Mouse (Mus musculus) layer of hippocampus, postnatal 36 days (tissue): Measurements from ENCODE around the gene Fblim1. TPM values are rescaled to one million over a fixed set of nuclear protein-coding genes. Genes with fewer than 3 reads are reported as not detected.
A peak's percentile ranks its signal among the peaks of the same experiment; 100 is the strongest.
"Not testable (repeated sequence)": the region's sequence is repeated elsewhere in the genome, so short reads cannot be mapped to it uniquely, and the experiment has no call there.

Experiments used
- DNase-seq, 2 experiments: peaks; one replicate each; pipeline ENCODE4 v3.0.0; 2022
- total RNA-seq, 2 experiments: library from RNA; stranded (reverse); gene quantifications; 2 replicates each; pipeline ENCODE4 v1.2.3; 2021

Gene Fblim1
- total RNA-seq, 2 experiments from 2014 or later: 0.50 to 1.0 TPM

DNA sequence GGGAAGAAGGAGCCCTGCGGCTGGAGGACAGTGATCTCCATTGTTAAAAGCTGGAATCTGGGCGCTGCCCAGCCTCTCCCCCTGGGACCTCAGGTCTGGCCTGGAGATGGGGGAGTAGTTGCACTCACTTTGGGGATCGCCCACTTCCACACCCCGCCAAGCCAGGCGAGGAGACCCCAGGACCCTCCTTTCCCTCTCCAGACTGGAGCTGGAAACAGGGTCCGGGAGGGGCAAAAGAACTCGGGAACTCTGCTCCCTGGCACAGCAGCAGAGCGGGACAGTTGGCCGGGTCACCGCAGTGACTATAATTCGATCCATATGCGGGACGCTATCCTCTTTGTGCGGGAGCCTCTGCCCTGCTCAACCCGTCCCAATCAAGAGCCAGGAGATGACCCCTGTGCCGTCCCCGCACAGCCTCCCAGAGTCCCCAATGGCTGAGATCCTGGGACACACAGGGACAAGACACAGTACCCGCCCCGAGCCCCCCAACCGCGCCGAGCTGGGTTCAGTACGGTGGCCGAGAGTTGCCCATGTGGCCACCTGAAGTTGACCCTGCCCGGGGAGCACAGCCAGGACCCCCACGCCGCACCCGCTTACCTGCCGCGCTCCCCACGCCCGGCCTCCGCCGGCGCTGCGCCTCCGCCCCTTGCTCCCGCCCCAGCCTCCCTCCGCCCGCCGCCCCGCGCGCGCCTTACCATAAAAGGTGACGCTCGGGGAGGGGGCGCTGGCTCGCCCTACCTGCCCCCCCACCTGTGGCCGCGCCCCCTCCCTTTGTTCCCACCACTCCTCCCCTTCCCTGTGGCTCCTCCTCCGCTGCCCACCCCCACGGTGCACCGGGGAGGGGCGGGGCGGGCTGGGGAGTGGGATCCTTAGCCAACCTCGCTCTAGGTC, 6.4 kb downstream of the Fblim1 start:
- no peak for DNase-seq

DNA sequence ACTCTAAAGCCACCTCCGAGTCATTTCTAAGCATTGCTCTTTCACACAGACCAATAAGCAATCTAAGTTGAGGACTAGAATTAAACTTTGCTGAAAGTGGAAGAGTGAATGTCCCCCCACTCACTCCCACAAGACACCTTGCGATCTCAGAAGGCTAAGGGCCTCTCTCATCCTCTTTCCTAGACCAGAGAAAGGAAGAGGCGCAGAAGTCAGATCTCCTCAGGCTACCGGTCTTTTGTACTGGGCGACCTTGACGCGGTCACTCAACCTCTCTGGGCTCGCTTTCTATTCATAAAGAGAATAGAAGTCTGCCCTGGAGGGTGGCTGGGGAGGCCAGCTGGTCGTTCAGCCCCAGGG, 7.0 kb downstream of the Fblim1 start:
- no peak for DNase-seq

DNA sequence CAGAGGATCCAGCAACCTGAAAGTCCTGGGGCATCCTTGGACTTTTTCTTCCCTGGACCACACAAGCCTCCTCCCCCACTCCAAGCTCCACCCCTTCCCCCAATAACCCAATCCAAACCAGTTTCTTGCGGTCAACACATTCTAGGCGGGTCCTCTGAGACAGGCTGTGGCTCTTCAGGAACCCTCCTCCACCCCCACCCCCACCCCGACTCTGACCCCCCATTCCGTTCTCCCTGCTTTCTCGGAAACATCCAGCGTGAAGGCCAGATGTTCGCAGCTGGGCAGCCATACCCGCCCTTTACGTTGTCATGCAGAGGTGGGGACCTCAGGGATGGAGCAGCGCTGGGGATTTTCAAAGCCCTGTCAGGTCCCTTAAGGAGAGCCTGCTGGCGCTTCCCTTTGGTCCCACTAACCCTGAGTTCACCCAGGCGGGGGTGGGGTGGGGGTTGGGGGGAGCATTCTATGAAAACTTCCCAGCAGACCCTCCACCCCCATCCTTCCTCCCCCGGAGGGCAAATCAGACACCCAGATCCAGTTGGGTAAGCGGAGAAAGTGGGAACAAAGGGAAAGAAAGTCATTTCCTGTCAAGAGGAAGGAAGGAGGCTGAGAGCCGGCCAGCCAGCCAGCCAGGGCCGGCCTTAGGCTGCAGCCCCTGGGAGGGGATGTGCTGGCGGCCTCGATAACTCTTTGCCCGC, 7.5 kb downstream of the Fblim1 start:
- no peak for DNase-seq

DNA sequence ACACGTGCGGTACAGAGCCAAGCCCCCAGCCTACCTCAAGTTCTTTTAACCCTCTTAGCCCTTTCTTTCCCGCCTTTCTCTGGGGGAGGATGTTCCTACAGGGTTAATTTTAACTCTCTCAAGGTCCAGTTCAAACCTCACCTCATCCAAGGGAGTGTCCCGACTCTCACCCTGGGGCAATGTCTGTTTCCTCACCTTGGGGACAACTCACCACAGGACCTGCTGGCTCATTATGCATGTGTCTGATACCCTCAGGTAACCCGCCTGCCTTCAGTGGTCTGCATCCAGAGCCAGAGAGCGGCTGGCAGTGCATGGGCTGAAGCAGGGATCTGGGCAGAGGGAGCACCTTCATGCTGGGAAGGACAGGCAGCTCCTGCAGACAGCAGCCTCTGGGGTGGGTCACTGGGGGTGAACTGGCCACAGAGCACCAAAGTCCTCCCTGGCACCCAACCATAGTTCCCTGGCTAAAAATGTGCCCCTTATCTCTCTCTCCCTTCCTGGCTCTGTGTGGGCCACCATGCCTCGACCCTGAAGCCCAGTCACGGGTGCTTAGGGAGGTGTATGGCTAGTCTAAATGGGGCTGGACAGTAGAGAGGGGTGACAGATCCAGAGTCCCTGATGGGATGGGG, 9.1 kb downstream of the Fblim1 start:
- DNase-seq: no peak

DNA sequence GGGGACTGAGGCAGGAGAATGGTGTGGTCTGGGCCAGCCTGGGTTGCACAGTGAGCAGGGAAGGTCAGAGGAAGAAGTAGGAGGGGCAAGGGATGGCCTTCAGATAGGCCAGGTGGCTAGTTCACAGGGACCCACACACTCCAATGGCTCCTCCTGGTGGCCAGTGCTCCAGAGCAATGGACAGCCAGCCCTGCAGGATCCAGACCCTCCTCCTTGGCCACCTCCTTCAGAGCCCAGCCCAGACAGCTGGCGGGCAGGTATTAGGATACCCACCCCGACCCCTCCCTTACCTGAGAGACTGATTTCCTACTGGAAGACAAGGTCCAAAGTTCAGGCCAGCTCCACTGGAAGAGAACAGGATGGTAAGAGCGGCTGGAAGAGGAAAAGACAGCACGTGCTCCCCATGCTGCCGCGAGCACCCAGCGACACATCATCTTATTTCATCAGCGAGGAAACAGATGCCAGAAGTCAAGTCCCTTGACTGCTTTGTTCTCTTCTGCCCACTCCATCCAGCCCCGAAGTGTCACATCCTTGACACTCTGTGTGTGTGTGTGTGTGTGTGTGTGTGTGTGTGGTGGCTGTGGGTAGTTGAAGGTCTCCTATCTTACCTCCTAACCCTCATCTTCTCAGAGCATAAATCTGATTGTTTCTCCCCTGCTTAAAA, 10.2 kb downstream of the Fblim1 start:
- DNase-seq: no peak

DNA sequence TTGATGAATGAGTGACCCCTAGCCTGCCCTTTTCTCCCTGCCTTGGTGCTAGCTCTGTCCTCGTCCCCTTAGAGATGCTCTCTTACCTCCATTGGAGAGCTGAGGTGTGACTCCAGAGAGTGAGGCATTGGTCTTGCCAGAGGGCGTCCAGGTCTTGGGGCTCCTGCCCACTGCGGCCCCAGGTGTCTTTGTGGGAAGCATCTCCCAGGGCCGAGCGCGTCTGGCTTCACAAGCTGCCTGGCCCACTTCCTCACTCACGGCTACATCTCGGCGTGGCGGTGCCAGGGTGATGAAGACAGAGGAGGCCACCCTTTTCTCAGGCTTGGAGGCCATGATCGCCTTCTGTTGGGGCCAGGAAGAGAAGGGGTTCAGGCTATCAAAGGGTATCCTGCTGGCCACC, 10.8 kb downstream of the Fblim1 start:
- no peak for DNase-seq

DNA sequence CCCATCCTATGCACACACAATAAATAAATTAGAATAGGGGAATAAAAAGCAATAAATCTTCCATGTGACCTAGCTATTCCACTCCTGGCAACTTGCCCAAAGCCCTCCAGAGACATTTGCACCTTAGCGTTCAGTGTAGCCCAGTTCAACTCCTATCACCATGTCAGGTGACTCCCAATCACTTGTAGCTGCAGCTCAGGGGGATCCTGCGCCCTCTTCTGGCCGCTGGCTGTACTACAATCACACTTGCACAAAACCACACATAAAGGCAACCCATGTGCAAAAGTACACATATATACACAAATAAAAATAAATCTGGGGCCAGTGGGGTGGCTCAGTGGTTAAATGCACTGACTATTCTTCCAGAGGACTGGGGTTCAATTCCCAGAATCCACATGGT, 14.3 kb downstream of the Fblim1 start:
- DNase-seq: no peak

DNA sequence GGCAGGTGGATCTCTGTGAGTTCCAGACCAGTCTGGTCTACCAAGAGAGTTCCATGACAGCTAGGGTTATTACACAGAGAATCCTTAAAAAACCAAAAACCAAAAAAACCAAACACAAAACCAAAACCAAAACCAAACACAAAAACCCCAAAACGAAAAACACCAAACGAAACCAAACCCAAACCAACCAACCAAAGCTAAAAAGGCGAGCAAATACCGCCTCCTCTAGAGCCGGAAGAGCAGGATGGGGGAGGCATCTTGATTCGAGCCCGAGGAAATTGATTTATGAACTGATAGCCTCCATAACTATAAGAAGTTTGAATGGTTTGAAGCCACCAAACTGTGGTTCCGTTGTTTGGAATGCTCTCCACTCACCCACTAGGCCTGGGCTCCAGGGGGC, 22.0 kb downstream of the Fblim1 start:
- no peak for DNase-seq

DNA sequence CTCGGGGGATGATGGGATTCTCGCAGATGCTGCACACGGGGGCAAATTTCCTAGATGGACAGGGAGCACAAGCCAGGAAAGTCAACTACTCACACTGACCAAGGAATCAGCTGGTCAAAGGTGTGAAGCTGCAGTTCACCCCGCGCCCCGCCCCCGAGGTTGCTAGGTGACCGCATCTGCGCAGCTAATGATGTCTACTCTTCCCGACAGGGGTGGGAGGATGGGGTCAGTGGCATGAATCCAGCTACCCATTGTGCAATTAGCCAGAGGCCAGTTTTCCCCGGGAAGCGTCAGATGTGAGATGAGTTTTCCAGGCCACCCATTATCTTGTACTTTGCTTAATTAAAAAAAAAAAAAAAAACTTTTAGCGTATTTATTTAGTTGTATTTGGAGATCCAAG, 24.8 kb downstream of the Fblim1 start:
- no peak for DNase-seq

DNA sequence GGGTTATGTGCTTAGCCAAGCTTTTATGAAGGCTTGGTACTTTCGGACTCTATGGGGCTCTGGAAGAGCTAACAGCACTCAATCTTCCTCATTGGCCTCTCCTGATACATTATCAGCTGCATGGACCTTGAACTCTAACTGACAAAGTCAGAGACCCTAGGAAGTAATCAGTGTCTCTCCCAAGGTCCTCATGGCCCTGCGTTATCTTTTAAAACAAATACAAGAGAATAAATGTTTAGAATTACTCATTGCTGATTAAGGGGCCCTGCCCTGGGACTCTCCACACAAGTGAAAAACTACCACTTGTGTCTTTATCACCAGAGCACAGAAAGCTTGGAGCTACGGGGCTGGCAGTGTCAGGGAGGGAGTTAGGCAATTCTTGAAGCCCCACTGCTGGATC, 27.1 kb downstream of the Fblim1 start:
- DNase-seq: no peak

DNA sequence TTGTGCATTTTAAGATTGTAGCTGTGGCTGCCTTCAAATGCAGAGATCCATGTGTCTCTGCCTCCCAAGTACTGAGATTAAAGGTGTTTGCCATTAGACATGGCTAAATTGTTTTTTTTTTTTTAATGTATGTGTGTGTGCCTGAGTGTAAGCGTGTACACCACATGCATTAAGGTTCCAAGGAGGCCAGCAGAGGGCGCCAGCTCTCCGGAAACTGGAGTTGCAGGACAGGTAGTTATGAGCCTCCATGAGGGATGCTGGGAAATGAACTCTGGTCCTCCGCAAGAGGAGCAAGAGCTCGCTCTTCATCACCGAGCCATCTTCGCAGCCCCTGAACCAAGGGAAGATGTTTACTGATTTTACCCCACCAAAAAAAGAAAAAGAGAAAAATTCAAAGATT, 29.0 kb downstream of the Fblim1 start:
- DNase-seq: no peak

DNA sequence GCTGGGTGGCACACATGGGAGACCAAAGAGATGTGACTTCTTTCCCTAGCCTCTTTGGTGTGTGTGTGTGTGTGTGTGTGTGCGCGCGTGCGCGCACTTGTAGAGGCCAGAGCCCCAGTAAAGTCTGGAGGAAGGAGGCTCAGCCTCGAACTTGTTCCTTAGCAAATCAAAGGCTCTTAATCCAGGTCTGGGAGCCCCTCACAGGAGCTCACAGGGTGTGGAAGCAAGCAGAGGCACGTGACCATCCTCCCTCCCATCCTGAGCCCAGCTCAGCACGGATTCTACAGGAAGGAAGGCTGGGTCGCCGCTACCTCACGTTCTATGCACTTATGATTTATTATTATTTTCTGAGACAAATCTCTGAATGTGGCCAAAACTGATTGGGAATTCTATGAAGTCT, 29.5 kb downstream of the Fblim1 start:
- DNase-seq: no peak

DNA sequence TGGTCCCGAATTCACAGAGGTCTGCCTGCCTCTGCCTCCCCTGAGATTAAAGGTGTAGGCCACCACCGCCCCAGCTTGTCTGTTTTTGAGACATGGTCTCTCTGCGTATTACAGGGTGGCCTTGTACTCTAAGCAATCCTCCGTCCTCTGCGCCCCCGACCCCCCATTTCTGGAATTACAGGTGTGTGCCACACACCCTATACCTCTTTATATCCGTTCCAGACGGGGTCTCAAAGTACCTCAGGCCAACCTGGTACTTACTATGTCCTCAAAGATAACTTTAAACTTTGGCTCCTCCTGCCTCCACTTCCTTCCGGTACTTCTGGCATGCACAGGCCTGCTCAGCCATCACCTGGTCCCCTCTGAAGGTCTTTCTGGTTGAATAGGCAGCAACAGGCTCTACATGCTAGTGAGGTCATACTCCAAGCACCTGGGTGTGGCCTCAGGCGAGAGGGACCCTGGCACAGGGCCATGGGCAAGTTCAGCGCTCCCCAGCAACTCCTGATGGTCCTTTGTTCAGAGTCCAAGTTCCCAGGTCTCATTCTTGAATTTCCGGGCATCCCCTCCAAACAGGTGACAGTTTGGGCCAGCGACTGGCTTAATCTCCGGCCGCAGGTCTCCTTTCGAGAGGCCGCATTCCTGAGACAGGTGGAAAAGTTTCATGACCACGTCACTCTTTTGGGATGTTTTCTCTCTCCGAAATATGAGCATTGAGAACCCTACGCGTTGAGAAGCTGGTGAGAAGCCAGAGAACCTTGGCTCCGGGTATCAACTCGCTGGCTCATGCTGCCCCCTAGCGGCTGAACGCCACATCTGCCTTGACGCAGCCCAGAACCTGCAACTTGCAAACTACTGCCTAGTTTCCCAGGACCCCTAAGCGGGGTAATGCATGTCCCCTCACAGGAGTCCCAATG, 30.9 kb downstream of the Fblim1 start:
- peak; percentile 76 to 81 for DNase-seq

DNA sequence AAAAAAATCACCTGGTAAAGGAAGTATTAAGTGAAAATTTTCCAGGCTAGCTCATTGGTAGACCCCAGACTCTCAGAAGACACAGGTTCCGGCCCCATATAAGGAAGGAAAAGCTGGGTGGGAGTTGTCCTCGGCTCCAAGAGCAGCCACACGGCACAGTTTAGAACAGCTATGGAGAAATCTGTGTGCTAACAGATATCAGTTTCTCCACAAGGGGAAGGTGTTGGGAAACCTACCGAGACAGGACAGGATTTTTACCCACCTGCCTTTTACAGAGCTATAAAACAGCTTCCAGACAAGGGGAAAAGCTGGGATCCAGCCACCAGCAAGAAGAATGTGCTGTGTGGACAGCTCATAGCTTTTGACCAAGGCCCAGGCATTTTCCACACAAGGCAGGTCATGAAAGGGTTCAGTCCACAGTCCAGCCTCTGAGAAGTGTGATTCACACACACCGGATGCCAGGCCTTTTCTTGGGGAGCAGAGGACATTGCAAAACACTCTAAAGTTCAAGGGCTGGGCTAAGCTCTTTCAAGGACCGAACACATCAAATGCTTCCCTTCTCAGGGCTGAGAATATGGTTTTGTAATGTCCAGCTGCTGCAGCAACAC, 32.4 kb downstream of the Fblim1 start:
- DNase-seq: no peak

DNA sequence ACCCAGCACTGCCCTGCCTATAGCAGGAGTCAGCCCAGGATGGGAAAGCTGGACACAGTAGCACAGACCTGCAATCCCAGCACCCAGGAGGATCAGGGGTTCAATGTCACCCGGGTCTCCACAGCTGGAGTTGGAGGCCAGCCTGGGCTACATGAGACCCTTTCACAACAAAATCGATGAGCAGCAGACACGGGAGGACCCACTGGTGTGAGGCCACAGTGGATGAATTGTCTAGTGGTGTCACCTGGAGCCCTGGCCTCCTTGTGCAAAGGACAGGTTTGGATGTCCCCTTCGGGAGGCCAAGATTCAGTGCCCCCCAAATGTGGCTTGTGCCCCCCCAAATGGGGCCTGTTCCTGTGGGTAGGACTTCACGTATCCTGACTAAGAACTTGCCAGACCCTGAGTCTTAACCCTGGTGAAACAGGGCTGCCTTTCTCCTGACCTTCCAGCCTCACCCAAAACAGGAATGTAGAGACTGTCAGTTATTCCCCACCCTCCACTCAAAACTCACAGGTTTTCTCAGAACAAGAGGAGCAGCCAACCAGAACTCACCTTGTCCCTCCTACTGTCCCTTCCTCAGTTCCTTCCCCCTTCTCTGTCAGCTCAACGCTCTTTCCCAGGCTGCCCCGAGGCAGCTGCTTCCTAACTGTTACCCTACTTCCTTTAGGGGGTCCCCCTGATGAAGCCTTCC, 33.1 kb downstream of the Fblim1 start:
- DNase-seq: no peak

DNA sequence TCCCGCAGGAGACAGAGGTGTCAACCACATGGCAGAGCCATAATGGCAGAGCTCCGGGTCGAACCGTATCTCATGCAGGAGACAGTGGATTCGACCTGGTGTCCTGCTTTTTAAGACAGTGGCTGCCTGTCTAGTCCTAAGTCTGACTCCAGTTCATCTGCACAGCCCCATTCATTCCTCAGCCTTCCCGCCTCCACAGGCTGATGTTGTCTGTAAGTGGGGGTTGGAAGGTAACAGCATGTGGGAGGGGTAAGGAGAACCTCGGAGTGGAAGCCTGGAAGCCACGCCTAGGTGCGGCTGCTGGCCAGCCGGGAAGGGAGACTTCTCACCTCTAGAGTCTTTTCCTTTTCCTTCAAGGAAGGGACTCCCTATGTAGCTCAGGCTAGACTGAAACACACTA, 34.0 kb downstream of the Fblim1 start:
- DNase-seq: no peak

DNA sequence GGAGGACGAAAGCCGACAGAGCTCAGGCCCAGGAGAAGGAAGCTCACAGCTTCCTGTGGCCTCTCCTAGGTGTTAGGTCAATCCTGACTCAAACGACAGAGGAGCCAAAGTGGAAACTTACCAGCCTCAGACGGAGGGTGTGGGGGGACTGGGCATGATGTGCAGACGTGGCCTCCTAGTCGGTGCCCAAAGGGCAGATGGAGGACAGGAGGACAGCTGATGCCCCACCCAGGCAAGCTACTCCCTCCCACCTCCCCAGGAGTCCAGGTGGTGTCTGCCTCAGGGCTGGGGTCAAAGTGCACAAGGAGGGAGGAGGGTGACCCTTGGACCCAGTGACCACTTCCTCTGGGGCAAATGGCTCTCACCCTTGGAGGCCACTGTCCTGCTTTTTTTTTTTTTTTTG, 34.6 kb downstream of the Fblim1 start:
- DNase-seq: no peak

DNA sequence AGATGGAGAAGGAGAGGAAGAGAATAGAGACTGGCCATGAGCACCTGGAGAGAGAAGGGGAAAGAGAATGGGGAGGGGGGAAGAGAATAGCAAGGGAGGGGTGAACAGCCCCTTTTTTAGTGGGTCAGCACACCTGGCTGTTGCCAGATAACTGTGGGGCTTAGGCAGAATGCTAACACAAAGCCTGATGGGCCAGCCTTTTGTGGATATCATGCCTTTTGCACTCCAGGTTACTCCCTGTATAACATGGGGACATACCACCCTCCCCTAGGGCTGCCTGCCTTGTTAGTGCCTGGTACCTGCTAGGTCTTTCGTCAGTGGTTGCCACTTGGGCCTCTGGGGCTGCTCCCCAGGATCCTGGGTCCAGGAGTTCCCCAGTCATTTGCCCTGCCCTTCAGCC, 35.1 kb downstream of the Fblim1 start:
- DNase-seq: no peak

DNA sequence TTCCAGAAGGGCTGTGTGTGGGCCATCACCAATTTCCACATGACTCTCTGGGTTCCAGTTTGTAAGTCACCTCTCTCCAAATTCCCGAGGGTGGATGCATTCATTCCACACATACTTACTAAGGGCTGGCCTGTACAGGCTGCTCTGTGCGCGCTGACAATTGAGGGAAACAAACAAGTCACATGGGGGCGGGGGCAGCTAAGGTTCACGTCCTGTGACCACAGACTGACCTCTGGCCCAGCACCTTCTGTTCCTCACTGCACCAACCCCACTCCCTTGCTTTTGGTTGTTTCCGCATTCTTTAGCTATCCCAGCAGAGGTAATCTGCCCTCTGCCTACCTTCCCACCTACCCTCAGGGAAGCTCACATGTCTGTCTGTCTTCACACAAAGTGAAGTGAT, 35.9 kb downstream of the Fblim1 start:
- DNase-seq: no peak

DNA sequence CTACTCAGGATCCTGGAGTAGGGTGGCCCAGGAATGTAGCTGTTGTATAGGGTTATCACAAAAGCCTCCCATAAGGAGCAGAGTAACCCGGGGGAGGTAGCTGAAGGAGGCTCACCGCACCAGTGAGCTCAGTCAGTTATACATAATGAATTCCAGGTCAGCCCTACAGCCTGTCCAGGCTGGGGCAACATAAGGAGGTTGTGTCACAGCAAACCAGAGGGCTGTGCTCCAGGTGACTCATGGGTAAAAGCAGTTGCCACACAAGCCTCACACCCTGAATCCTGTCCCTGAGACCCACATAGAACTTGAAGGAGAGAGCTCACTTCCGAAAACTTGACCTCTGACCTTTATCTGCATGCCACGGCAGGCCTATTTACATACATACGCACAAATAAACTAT, 36.9 kb downstream of the Fblim1 start:
- no peak for DNase-seq

DNA sequence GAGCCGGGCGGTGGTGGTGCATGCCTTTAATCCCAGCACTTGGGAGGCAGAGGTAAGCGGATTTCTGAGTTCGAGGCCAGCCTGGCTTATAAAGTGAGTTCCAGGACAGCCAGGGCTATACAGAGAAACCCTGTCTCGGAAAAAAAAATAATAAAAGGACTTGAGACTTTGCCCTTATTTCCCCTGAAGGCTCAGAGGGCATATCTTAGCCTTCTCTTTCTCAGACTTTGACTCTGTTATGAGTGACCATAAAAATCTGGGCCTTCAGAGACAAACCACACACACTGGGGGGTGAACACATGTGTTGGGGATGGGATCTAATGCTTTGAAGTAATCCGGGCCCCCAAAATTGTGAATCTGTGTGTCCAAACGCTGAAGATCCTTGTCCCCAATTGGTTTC, 38.7 kb downstream of the Fblim1 start:
- DNase-seq: not testable (repeated sequence)
